Mouse (Mus musculus): Measurements from ENCODE around the gene Stk39. TPM values are rescaled to one million over a fixed set of nuclear protein-coding genes. Genes with fewer than 3 reads are reported as not detected.

The Stk39 gene
- polyA plus RNA-seq, 1 experiment: not detected

DNA sequence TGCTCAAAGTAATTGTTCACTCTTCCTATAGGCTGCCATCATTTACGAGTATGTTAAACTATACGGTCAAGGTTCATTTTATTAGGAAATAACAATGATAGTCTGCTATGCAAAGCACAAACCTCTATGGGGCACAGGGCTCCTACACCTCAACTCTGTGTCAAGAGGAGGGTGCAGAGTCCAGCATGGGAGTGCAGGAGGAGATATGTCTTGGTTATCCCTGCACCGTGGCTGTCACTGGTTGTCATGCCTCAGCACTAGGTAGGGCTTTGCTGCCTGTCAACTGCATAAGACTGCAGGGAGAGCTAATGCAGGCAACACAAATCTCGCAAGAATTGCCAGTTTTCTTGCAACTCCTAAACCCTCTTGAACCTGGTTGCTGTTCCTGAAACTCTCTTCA is 108.9 kb downstream of the Stk39 start:
- no peak for TF ChIP-seq GATA1 (IDR thresholded peaks at IDR 0.05; ENCODE audit: low read length)

DNA sequence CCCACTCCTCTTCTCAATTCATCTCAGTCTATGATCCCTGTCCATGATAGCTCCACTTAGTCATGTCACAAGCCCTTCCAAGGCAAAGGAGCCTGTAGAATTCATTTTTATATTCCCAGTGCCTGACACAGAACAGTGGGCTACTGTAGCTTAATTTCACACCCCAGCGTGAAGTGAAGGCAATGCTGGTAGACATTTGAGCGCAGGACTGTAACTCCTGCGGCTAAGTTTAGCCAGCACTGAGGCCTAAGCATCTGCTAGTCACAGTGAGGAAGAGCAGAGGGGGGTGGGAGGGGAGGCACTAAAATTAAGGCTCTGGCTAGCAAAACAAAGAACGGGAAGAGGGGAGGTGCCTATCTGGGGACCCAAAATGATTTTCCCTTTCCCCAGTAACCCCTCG is 110.4 kb downstream of the Stk39 start:
- no peak for TF ChIP-seq GATA1 (IDR thresholded peaks at IDR 0.05; ENCODE audit: low read length)

DNA sequence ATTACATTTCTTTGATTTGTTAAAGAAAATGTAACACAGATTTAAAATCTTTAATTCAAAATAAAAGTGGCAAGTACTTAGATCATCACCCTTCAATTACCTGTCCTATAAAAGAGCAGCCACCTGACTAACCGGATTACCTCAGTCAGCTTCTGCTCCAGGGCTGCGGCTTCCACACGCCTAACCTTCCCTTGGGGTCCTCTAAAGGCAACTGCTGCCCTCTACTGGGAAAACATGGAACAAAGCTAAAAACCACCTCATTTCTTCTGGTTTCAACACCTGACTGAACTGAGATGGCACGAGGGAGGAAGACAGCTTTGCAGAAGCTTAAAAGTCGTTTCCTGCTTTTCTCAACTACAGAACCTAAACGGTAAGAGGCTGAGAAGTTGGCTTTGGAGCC is 121.4 kb downstream of the Stk39 start:
- TF ChIP-seq GATA1 (IDR thresholded peaks at IDR 0.05; ENCODE audit: low read length): no peak

DNA sequence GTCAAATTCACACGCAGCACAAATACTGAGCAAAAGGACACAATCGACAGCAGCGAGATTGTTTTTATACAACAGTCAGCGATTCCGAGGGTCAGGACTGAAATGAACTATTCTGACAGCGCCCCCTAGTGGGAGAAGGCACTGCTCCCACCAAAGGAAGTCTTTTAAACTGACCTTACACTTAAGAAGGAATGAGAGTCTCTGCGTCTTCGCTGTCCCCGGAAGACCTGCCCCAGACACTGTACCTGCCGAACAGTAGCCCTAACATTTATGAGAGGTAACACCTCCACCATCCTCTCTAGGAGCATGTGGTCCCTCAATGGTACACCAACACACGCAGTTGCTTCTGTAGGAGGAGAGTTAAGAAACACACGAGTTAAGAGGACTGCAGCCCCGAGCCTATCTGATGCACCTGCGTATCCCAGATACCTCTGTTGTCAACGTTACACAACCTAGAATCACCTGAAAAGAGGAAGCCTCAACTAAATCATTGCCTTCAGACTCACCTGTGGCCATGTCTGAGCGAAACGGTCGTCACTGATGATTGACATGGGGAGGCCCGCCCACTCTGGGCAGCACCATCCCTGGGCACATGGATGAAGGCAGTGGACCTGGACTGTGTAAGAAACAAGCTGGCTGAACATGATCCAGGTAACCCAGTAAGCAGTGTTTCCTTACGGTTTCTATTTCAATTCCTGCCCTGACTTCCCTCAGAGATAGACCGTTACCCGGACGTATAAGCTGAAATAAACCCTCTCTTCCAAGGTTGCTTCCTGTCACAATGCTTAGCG is 122.3 kb downstream of the Stk39 start:
- TF ChIP-seq GATA1 (IDR thresholded peaks at IDR 0.05; ENCODE audit: low read length): no peak

DNA sequence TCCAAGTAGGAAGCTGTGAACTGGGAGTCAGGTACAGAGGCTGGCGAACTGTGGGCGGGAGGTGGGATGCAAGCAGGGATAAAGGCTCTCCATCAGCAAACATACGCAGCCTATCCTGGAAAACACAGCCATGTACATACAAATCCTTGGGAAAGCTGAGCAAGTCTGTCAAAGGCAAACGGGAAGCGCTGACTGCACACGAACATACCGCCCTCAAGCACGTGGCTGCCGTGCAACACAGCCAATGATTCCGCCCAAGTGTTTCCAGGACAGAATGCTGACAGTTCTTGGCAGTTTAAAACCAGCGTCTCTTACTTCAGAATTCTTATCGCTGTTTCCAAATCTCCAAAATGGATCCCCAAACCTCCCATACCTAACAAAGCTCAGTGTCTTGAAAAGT is 123.1 kb downstream of the Stk39 start:
- TF ChIP-seq GATA1 (IDR thresholded peaks at IDR 0.05; ENCODE audit: low read length): no peak

DNA sequence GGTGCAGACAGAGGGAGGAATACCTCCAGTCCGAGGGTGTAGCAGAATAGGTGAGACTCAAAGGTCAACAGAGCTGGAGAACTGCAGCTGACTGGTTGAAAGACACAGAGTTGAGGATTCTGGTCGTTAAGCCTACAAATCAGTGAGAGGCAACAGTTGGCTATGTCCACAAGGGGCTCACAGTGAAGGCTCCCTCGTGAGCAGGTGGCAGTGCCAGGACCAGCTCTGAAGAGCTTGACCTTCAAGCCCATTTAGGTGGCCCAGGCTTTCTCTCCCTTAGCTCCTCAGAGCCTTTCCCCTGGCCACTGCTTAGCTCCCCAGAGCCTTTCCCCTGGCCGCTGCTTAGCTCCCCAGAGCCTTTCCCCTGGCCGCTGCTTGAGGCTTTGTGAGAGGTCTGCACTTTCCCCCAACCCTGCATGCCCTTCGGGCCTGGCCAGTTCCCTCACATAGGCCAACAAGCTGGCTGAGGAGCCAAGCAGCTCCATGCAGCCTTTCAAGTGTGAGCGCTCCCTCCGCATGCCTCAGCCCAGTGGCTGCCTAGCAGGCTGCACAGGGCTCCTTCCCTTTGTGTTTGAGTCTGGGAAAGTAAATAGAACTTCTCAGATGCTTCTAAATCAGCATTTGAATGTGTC is 125.3 kb downstream of the Stk39 start:
- TF ChIP-seq GATA1 (IDR thresholded peaks at IDR 0.05; ENCODE audit: low read length): no peak

DNA sequence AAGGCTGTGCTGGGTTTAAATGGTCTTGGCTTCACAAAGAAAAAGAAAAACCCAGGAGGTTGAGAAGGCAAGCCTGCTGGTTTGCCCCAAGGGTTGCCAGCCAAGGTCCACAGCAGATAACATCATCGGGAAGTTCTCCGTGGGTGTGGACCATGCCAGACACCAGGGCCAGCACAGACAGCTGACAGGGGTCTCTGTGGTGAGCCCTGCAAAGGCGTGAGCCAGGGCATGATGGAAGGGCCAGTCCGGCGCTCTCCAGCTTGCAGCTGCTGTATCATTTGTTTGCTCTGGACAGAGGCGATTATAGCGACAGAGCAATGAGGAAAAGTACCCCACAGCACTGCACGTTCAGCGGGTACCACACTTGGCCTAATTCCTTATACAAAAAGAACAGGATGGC is 126.8 kb downstream of the Stk39 start:
- TF ChIP-seq GATA1 (IDR thresholded peaks at IDR 0.05; ENCODE audit: low read length): no peak

DNA sequence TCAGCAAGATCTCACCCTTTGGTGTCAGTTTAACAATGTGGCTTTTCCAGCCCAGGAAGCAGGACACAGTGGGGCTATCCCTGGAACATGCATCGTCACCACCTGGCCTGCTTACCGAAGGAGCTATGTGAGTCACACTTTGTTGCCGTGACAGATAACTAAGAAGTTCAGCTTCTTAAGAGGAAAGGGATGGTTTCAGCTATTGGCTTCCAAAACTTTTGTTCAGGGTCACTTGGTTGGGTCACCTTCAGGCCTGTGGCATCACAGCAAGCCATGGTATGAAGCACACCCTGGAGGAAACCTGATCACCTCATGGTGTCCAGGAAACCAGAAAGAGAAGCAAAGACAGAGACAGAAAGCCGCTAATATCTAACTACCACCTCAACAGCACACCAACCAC is 128.3 kb downstream of the Stk39 start:
- TF ChIP-seq GATA1 (IDR thresholded peaks at IDR 0.05; ENCODE audit: low read length): no peak

DNA sequence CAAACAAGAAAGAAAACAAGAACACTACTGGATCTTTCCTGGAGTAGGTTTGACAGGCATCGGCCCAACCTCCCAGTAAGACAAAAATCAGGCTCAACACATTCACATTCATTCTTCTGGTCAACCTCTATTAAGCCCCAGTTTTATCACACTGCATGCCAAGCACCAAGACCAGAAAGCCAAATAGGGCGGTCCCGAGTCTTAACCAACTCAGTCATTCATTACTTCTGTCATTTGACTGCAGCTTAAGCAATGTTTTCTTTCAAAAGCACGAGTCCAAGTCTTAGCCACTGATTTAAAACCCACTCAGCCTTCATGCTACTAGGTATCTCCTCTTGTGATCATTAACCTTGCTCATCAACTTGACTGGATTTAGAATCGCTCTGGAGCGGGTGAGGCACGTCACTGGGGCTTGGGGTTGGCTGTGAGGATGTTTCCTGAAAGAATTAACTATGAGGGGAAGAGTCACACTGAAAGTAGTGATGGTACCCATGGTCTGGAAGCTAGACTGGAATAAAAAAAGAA is 129.9 kb downstream of the Stk39 start:
- no peak for TF ChIP-seq GATA1 (IDR thresholded peaks at IDR 0.05; ENCODE audit: low read length)

DNA sequence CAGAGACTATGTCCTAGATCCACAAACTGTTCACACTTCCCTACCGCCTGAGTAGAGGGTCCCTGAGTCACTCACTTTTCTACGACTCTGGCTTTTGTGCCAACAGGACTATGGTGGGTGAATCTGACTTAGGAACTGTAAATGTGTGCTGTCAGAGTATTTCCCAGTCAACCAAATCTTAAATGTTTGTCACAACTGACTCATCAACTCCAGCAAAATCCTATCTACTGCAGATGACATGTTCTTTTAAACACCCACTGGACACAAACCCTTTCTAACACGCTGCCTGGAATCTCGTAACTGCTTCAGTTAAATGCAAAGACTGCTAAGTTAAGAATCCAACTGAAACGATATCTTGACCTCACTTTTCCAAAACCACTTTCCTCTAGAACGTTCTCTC is 135.2 kb downstream of the Stk39 start:
- TF ChIP-seq GATA1 (IDR thresholded peaks at IDR 0.05; ENCODE audit: low read length): no peak

DNA sequence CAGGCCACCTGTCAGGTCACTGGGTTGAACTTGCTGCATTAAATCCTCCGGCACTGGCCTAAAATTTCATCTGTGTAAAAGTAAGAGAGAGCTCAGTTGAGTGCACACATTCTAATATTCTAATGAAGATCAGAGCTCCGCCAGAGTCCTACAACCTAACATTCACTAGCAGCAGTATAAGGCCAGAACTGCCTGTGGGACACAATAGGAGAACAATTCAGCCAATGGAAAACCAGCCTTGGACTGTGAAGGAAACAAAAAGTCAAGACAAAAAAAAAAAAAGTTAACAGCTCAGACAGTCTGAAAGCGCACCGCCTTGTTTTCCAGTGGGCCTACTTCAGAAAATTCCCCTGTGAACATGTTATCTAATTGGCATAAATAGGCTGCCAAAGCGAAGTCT is 137.1 kb downstream of the Stk39 start:
- no peak for TF ChIP-seq GATA1 (IDR thresholded peaks at IDR 0.05; ENCODE audit: low read length)

DNA sequence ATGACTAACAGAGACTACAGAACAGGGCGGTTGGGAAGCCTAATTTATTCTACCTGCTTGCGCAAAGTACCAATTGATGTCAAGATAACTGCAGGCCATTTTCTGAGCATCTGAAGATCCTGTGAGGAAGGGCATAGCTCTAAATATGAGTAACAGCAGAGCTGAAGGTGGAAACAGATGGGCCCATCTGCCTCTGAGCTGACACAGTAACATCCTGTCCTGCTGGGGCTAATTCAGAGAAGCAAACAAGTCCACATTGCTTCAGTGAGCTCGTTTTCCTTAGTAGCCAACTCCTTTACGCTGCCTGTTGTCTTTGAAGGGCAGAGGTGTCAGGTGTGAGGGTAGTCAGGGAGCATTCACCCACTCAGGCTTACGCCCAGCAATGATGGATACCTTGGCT is 146.8 kb downstream of the Stk39 start:
- no peak for TF ChIP-seq GATA1 (IDR thresholded peaks at IDR 0.05; ENCODE audit: low read length)

DNA sequence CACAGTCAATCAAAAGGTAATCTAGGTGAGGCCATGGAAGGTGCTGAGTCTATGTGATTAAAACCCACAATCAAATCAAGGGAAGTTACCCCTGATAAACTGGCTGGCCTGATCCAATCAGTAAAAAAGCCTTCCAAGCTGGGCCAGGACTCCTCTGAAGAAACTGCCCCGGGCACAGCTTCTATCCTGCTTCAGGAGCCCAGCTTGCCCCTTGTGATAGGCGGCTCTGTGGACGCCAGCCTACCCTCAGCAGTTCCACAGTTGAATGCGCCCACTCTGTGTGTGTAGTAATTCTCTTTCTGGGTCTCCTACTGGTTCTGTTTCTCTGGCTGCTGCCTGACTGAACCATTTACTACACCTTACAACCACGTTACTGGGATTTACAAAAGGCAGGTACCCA is 150.8 kb downstream of the Stk39 start:
- no peak for TF ChIP-seq GATA1 (IDR thresholded peaks at IDR 0.05; ENCODE audit: low read length)

DNA sequence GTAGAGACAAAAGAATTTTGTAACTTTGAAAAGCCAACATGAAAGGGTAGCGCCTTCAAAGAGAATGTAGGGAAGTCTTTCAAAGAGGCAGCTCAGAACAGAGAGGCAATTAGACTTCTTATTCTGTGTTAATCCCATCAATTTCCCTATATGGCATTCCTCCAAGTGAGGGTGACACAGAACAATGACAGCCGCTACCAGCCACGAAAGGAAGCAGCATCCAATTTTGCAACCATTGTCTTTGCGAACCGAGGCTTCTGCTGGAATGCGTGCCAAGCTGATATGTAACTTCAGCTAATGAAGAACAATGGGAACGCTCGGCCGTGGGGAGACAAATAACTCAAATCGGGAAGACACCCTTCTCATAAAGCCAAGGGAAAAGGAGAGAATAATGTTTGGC is 151.4 kb downstream of the Stk39 start:
- TF ChIP-seq GATA1 (IDR thresholded peaks at IDR 0.05; ENCODE audit: low read length): no peak

DNA sequence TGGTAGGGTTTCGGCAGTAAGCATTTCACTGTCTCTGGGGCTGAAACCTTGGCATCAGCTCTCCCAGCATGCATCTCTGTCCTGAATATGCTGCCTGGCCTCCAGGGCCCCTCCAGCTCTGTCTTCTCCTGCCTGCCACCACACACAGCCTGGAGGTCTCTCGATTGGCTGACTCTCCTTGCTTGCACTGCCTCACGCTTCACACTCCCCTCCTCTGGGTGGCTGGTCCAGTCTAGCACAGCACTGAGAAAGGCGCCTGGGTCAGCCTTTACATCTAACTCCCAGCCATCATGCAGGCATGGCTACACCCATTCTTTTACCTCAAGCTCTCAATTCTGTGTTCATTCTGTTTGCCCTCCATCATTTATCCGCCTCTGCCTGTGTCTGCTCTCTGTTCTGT is 153.6 kb downstream of the Stk39 start:
- TF ChIP-seq GATA1 (IDR thresholded peaks at IDR 0.05; ENCODE audit: low read length): no peak

DNA sequence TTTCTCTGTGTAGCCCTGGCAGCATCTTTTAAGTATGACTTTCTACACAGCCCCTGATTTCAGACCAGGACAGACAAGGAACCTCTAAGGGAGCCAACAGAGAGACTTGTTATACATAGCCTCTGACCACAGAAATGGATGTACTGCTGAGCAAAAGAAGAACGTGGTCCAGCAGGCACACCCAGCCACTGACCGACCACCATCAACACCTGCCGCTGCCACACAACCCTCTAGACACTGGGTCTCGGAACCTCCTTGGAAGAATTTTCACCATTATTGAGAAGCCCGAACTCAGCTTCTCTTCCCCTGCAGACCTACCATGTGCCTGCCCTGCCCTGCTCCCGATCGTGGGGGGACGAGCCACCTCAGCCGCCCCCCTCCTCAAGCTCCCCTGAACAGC is 154.2 kb downstream of the Stk39 start:
- no peak for TF ChIP-seq GATA1 (IDR thresholded peaks at IDR 0.05; ENCODE audit: low read length)

DNA sequence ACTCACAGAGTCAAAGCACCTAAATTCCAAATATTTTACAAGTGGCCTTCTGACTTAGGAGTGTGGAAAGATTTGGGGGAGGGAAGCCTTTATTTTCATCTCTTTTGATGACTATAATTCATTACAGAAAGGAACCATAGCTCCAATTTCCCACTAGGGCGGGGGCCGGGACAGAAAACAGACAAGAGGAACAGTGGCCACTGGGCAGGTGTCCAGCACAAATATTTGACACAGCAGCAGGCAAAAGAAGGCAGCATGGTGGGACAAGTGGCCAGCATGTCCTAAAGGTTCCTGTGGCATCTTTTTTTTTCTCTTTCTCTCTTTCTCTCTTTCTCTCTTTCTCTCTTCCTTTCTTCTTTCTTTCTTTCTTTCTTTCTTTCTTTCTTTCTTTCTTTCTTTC is 154.6 kb downstream of the Stk39 start:
- TF ChIP-seq GATA1 (IDR thresholded peaks at IDR 0.05; ENCODE audit: low read length): no peak

Measured in G1E-ER4 (cell line).